Mouse (Mus musculus): ENCODE data around the gene Prr19. TPM values are rescaled to one million over a fixed set of nuclear protein-coding genes. Genes with fewer than 3 reads are reported as not detected.

Gene Prr19
- polyA plus RNA-seq, 1 experiment from 2014 or later = 0.23 TPM

GRCm38 (mm10) chr7:25339329-25339728 is 38.1 kb downstream of the Prr19 start:
- no peak for ATAC-seq (ENCODE audit: extremely low read depth, insufficient number of reproducible peaks, low FRiP score, low TSS enrichment)
- H3K27ac ChIP-seq (replicated peaks) = no peak overlapping the region
- WGBS = 82% methylated on average over 9 of the region's 9 CpGs
- no peaks in the 10 kb centered on the region for H3K4me1 ChIP-seq
- H3K4me3 ChIP-seq = no peak overlapping the region
- no peaks in the 10 kb centered on the region for H3K27me3 ChIP-seq (replicated peaks)
- H3K4me2 ChIP-seq = no peak overlapping the region
- peaks cover 80% of the 10 kb centered on the region for H3K36me3 ChIP-seq
- H3K9me3 ChIP-seq = no peaks in the 10 kb centered on the region
- H3K9ac ChIP-seq = no peak overlapping the region

DNA sequence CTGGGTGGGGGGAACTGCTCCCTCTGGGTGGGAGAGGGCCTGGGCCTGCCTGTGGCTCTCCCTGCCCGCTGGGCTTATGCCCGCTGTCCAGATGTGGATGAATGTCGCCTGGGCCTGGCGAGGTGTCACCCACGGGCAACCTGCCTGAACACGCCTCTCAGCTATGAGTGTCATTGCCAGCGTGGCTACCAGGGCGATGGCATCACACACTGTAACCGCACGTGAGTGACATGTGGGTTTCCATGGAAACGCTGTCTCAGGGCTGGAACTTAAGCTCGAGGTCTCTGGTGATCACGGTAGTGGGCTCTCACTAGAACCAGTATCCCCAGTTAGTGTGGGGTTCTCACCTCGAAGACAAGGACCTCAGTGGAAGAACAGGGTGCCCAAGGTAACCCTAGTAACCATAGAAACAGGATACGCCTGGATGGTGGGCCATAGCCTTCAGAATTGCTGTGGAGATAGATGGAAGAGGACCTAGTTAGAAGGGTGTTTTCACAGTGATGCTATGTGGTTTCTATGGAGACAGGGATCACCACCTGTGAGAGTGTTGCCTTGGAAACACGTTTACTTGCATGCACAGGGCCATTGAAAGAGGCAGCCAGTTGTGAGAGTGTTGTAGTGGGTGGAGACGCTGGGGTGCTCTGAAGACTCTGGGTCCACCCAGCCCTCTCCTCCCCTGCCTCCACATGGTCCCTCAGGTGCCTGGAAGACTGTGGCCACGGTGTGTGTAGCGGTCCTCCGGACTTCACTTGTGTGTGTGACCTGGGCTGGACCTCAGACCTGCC is 40.0 kb downstream of the Prr19 start:
- WGBS = 78% methylated on average over 20 of the region's 20 CpGs
- H3K4me1 ChIP-seq = no peaks in the 10 kb centered on the region
- H3K9ac ChIP-seq = no peak overlapping the region
- no peak overlapping the region for H3K4me2 ChIP-seq
- H3K9me3 ChIP-seq = no peaks in the 10 kb centered on the region
- H3K27ac ChIP-seq (replicated peaks) = no peak overlapping the region
- H3K4me3 ChIP-seq = no peak overlapping the region
- H3K27me3 ChIP-seq (replicated peaks) = no peaks in the 10 kb centered on the region
- ATAC-seq (ENCODE audit: extremely low read depth, insufficient number of reproducible peaks, low FRiP score, low TSS enrichment) = no peak
- peaks cover 70% of the 10 kb centered on the region for H3K36me3 ChIP-seq

DNA sequence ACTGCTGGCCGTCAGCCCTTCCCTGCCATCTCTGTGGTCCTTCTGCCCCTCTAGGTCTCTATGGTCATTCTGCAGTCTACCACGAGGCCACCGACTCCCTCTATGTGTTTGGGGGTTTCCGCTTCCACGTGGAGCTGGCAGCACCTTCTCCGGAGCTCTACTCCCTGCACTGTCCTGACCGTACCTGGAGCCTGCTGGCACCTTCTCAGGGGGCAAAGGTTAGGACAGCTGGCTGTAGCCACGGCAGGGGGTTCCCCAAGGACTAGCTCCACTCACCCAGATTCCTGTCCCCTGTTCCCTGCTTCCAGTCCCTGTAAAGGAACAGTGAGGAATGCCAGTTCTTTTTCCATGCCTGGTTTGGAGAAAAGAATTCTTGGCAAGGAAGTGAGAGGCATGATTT is 47.6 kb downstream of the Prr19 start:
- Histone ChIP-seq H3K4me3 (no peak overlapping the region), H3K4me2 (no peak overlapping the region), H3K4me1 (no peaks in the 10 kb centered on the region), H3K27me3 (replicated peaks) (no peaks in the 10 kb centered on the region), H3K9me3 (peaks cover 9% of the 10 kb centered on the region; the same call in 1 of the 2 replicates), H3K27ac (replicated peaks) (no peak overlapping the region), H3K9ac (no peak overlapping the region), H3K36me3 (peaks cover 84% of the 10 kb centered on the region)
- 73% methylated on average over 8 of the region's 8 CpGs for WGBS
- no peak for ATAC-seq (ENCODE audit: extremely low read depth, insufficient number of reproducible peaks, low FRiP score, low TSS enrichment)

Other genes starting within 250 kb of the Prr19 start
- gene Grik5, start 229.1 kb upstream of the Prr19 start, polyA plus RNA-seq (2015; fragmentation: Nextera tagmentation; extraction: Ambion mirVana) = 4.1 and 4.6 TPM in 2 replicates
- gene Zfp574, start 228.8 kb upstream of the Prr19 start, polyA plus RNA-seq (2015; fragmentation: Nextera tagmentation; extraction: Ambion mirVana) = 19.3 and 20.1 TPM in 2 replicates
- gene Pou2f2, start 121.7 kb upstream of the Prr19 start, polyA plus RNA-seq (2015; fragmentation: Nextera tagmentation; extraction: Ambion mirVana) = 0.43 and 0.51 TPM in 2 replicates
- 5.3 and 6.6 TPM in 2 replicates for gene Dedd2, start 80.8 kb upstream of the Prr19 start, polyA plus RNA-seq (2015; fragmentation: Nextera tagmentation; extraction: Ambion mirVana)
- 2.1 TPM in 2 replicates for gene Zfp526, start 80.0 kb upstream of the Prr19 start, polyA plus RNA-seq (2015; fragmentation: Nextera tagmentation; extraction: Ambion mirVana)
- 7.8 and 8.2 TPM in 2 replicates for gene Gsk3a, start 63.6 kb upstream of the Prr19 start, polyA plus RNA-seq (2015; fragmentation: Nextera tagmentation; extraction: Ambion mirVana)
- 11.2 and 14.3 TPM in 2 replicates for gene Erf, start 50.6 kb upstream of the Prr19 start, polyA plus RNA-seq (2015; fragmentation: Nextera tagmentation; extraction: Ambion mirVana)
- gene Cic, start 33.7 kb upstream of the Prr19 start, polyA plus RNA-seq (2015; fragmentation: Nextera tagmentation; extraction: Ambion mirVana) = 22.9 and 23.4 TPM in 2 replicates
- gene Pafah1b3, start 3.4 kb upstream of the Prr19 start, polyA plus RNA-seq (2015; fragmentation: Nextera tagmentation; extraction: Ambion mirVana) = 145 and 154 TPM in 2 replicates
- gene Tmem145, start 4.7 kb downstream of the Prr19 start, polyA plus RNA-seq (2015; fragmentation: Nextera tagmentation; extraction: Ambion mirVana) = 0.11 and 0.34 TPM in 2 replicates
- 7.0 and 7.5 TPM in 2 replicates for gene Megf8, start 15.8 kb downstream of the Prr19 start, polyA plus RNA-seq (2015; fragmentation: Nextera tagmentation; extraction: Ambion mirVana)
- gene Cnfn, start 68.3 kb downstream of the Prr19 start, polyA plus RNA-seq (2015; fragmentation: Nextera tagmentation; extraction: Ambion mirVana) = not detected in 2 replicates
- 5.7 and 6.9 TPM in 2 replicates for gene Lipe, start 97.3 kb downstream of the Prr19 start, polyA plus RNA-seq (2015; fragmentation: Nextera tagmentation; extraction: Ambion mirVana)
- gene Cxcl17, start 111.5 kb downstream of the Prr19 start, polyA plus RNA-seq (2015; fragmentation: Nextera tagmentation; extraction: Ambion mirVana) = 0.27 and 0.40 TPM in 2 replicates
- 2.6 and 2.9 TPM in 2 replicates for gene Ceacam1, start 176.2 kb downstream of the Prr19 start, polyA plus RNA-seq (2015; fragmentation: Nextera tagmentation; extraction: Ambion mirVana)
- gene Ceacam2, start 238.4 kb downstream of the Prr19 start, polyA plus RNA-seq (2015; fragmentation: Nextera tagmentation; extraction: Ambion mirVana) = 0.05 TPM in 1 of 2 replicates, not detected in the other

Data from heart, embryonic 13.5 days (tissue).